In genomic region chr7:25709961-25710360, GRCm38 (mm10) we compare ENCODE assay signal across 8 mouse cellular contexts. TPM values are rescaled to one million over a fixed set of nuclear protein-coding genes. Genes with fewer than 3 reads are reported as not detected.
DNase-seq lines count a peak whose midpoint lies in the region; ATAC-seq and TF ChIP-seq lines count a peak whose summit lies in the region.

No protein-coding gene starts in this region.

- no peaks in the 10 kb centered on the region for H3K27me3 ChIP-seq in testis, adult 2 months (ENCODE audit: control insufficient read depth, insufficient read depth, low read length)
- no peaks in the 10 kb centered on the region for H3K27me3 ChIP-seq in limb, embryonic 11.5 days (ENCODE audit: control insufficient read depth, insufficient read depth, low read length)
- H3K27me3 ChIP-seq in midbrain, postnatal 0 days (ENCODE audit: insufficient read depth, low read length) = no peaks in the 10 kb centered on the region

- H3K27ac ChIP-seq in testis, adult 2 months (ENCODE audit: control insufficient read depth, insufficient read depth, low read depth, low read length) = peak overlapping the region; percentile 27
- H3K27ac ChIP-seq in limb, embryonic 11.5 days (replicated peaks; ENCODE audit: low read depth, low read length) = 0 out of 2 replicates have a peak overlapping the region, but pooled peaks have one; percentile 12
- H3K27ac ChIP-seq in midbrain, postnatal 0 days (ENCODE audit: low read depth, low read length) = no peak overlapping the region

- ATAC-seq in limb, embryonic 11.5 days (ENCODE audit: insufficient number of reproducible peaks, low FRiP score, low TSS enrichment, low read depth) = no peak
- ATAC-seq in midbrain, postnatal 0 days (ENCODE audit: low FRiP score) = 0 out of 2 replicates have a peak, but pooled peaks have one; percentile 8

- TF ChIP-seq POLR2A in testis, adult 2 months (IDR thresholded peaks at IDR 0.05; ENCODE audit: control insufficient read depth, low read depth, low read length) = no peak

- peaks cover under 1% of the 10 kb centered on the region for H3K36me3 ChIP-seq in testis, adult 2 months (ENCODE audit: control insufficient read depth, insufficient read depth, low read length)
- H3K36me3 ChIP-seq in limb, embryonic 11.5 days (ENCODE audit: control insufficient read depth, insufficient read depth, low read length) = peaks cover 9% of the 10 kb centered on the region
- peaks cover 27% of the 10 kb centered on the region for H3K36me3 ChIP-seq in midbrain, postnatal 0 days (ENCODE audit: insufficient read depth, low read length)

- H3K9me3 ChIP-seq in limb, embryonic 11.5 days (ENCODE audit: control insufficient read depth, low read length) = no peaks in the 10 kb centered on the region
- H3K9me3 ChIP-seq in midbrain, postnatal 0 days (ENCODE audit: low read length) = no peaks in the 10 kb centered on the region

- TF ChIP-seq CTCF in testis, adult 2 months (IDR thresholded peaks at IDR 0.05; ENCODE audit: control insufficient read depth, insufficient read depth, insufficient replicate concordance, low read depth, low read length) = no peak
- TF ChIP-seq CTCF in midbrain, postnatal 0 days (IDR thresholded peaks at IDR 0.05) = no peak

- H3K4me3 ChIP-seq in testis, adult 2 months (ENCODE audit: control insufficient read depth, low read depth, low read length) = no peak overlapping the region
- no peak overlapping the region for H3K4me3 ChIP-seq in limb, embryonic 11.5 days (ENCODE audit: low read depth, low read length)
- no peak overlapping the region for H3K4me3 ChIP-seq in midbrain, postnatal 0 days (ENCODE audit: low read depth, low read length)

- peaks cover 18% of the 10 kb centered on the region for H3K4me1 ChIP-seq in testis, adult 2 months (ENCODE audit: control insufficient read depth, insufficient read depth, low read length)
- H3K4me1 ChIP-seq in limb, embryonic 11.5 days (ENCODE audit: control insufficient read depth, insufficient read depth, low read length) = peaks cover 40% of the 10 kb centered on the region
- H3K4me1 ChIP-seq in midbrain, postnatal 0 days (ENCODE audit: insufficient read depth, low read length) = peaks cover 8% of the 10 kb centered on the region; the same call in 1 of the 2 replicates

- peak overlapping the region; percentile 43 for H3K9ac ChIP-seq in limb, embryonic 11.5 days (ENCODE audit: low read length)
- peak overlapping the region; percentile 24; the same call in 1 of the 2 replicates for H3K9ac ChIP-seq in midbrain, postnatal 0 days (replicated peaks; ENCODE audit: low read length, poor library complexity, severe bottlenecking)

- H3K4me2 ChIP-seq in limb, embryonic 11.5 days (ENCODE audit: low read depth, severe bottlenecking) = peak overlapping the region; percentile 28
- no peak overlapping the region for H3K4me2 ChIP-seq in midbrain, postnatal 0 days (ENCODE audit: low read depth, low read length, poor library complexity, severe bottlenecking)

- 19% methylated on average over 12 of the region's 12 CpGs for WGBS in limb, embryonic 11.5 days
- 13% methylated on average over 12 of the region's 12 CpGs for WGBS in midbrain, postnatal 0 days

- peak; percentile 52 to 59 for DNase-seq in cerebellum, postnatal 14 days
- DNase-seq in cerebellum, adult 11-12 months = no peak
- DNase-seq in testis, postnatal 14 days (ENCODE audit: low spot score) = no peak
- peak; percentile 37 for DNase-seq in limb, embryonic 11.5 days (ENCODE audit: low spot score)
- DNase-seq in midbrain, postnatal 0 days (ENCODE audit: low spot score) = no peak
- no peak for DNase-seq in right cerebral cortex, adult 18-20 months
- no peak for DNase-seq in frontal cortex, adult 2 months (ENCODE audit: extremely low spot score in 1 of 2, low spot score in 1 of 2)

RNA-seq across cellular contexts. Expression of gene Ccdc97, which starts 8.9 kb away (rescaled TPM):
- 73.5 and 74.3 TPM in 2 replicates for polyA plus RNA-seq in testis, adult 2 months (2012; rRNA removed)
- polyA plus RNA-seq in limb, embryonic 11.5 days (2014; fragmentation: Nextera tagmentation; extraction: Ambion mirVana) = 33.1 and 35.3 TPM in 2 replicates
- 27.0 and 38.3 TPM in 2 replicates for total RNA-seq in midbrain, postnatal 0 days (2014; rRNA removed)
- polyA plus RNA-seq in midbrain, postnatal 0 days (2015; fragmentation: Nextera tagmentation; extraction: Ambion mirVana) = 29.1 and 34.4 TPM in 2 replicates
- polyA plus RNA-seq in frontal cortex, adult 2 months (2012; rRNA removed) = 60.3 and 64.0 TPM in 2 replicates

RNA-seq across cellular contexts. Expression of gene Tgfb1, which starts 23.2 kb away (rescaled TPM):
- polyA plus RNA-seq in testis, adult 2 months (2012; rRNA removed) = 6.8 and 6.9 TPM in 2 replicates
- 1.6 and 1.9 TPM in 2 replicates for polyA plus RNA-seq in limb, embryonic 11.5 days (2014; fragmentation: Nextera tagmentation; extraction: Ambion mirVana)
- total RNA-seq in midbrain, postnatal 0 days (2014; rRNA removed) = 2.2 and 2.5 TPM in 2 replicates
- 0.53 and 0.88 TPM in 2 replicates for polyA plus RNA-seq in midbrain, postnatal 0 days (2015; fragmentation: Nextera tagmentation; extraction: Ambion mirVana)
- 7.0 and 7.2 TPM in 2 replicates for polyA plus RNA-seq in frontal cortex, adult 2 months (2012; rRNA removed)

RNA-seq across cellular contexts. Expression of gene B9d2, which starts 29.4 kb away (rescaled TPM):
- polyA plus RNA-seq in testis, adult 2 months (2012; rRNA removed) = 18.6 and 19.4 TPM in 2 replicates
- polyA plus RNA-seq in limb, embryonic 11.5 days (2014; fragmentation: Nextera tagmentation; extraction: Ambion mirVana) = 30.7 and 31.7 TPM in 2 replicates
- total RNA-seq in midbrain, postnatal 0 days (2014; rRNA removed) = 22.8 and 32.1 TPM in 2 replicates
- 58.2 and 67.2 TPM in 2 replicates for polyA plus RNA-seq in midbrain, postnatal 0 days (2015; fragmentation: Nextera tagmentation; extraction: Ambion mirVana)
- 54.8 and 62.4 TPM in 2 replicates for polyA plus RNA-seq in frontal cortex, adult 2 months (2012; rRNA removed)

RNA-seq across cellular contexts. Expression of gene Tmem91, which starts 35.0 kb away (rescaled TPM):
- 17.4 and 19.0 TPM in 2 replicates for polyA plus RNA-seq in testis, adult 2 months (2012; rRNA removed)
- 1.7 and 2.2 TPM in 2 replicates for polyA plus RNA-seq in limb, embryonic 11.5 days (2014; fragmentation: Nextera tagmentation; extraction: Ambion mirVana)
- 60.8 and 94.4 TPM in 2 replicates for total RNA-seq in midbrain, postnatal 0 days (2014; rRNA removed)
- 186 and 200 TPM in 2 replicates for polyA plus RNA-seq in midbrain, postnatal 0 days (2015; fragmentation: Nextera tagmentation; extraction: Ambion mirVana)
- polyA plus RNA-seq in frontal cortex, adult 2 months (2012; rRNA removed) = 49.8 and 52.0 TPM in 2 replicates

RNA-seq across cellular contexts. Expression of gene Hnrnpul1, which starts 44.6 kb away (rescaled TPM):
- polyA plus RNA-seq in testis, adult 2 months (2012; rRNA removed) = 79.0 and 82.5 TPM in 2 replicates
- polyA plus RNA-seq in limb, embryonic 11.5 days (2014; fragmentation: Nextera tagmentation; extraction: Ambion mirVana) = 82.9 and 87.8 TPM in 2 replicates
- total RNA-seq in midbrain, postnatal 0 days (2014; rRNA removed) = 117 and 126 TPM in 2 replicates
- 41.8 and 47.8 TPM in 2 replicates for polyA plus RNA-seq in midbrain, postnatal 0 days (2015; fragmentation: Nextera tagmentation; extraction: Ambion mirVana)
- 47.2 and 47.7 TPM in 2 replicates for polyA plus RNA-seq in frontal cortex, adult 2 months (2012; rRNA removed)

Comparison
In these comparisons a context has a peak if more than half of its experiments do, and no peak if none do; other contexts are left out.
1. DNase-seq: peak in cerebellum, postnatal 14 days (2 of 2) and limb, embryonic 11.5 days (single experiment); none in cerebellum, adult 11-12 months (single experiment), testis, postnatal 14 days (single experiment), midbrain, postnatal 0 days (single experiment), right cerebral cortex, adult 18-20 months (single experiment) and frontal cortex, adult 2 months (0 of 2).